Mouse (Mus musculus) forebrain, embryonic 10.5 days (tissue): ENCODE results near the gene Mex3b. TPM values are rescaled to one million over a fixed set of nuclear protein-coding genes. Genes with fewer than 3 reads are reported as not detected.

Experiments used
- DNase-seq: peaks from one replicate; pipeline ENCODE4 v3.0.0-alpha.2; 2017; ENCODE audit warnings: low spot score; ENCODE audit errors: extremely low spot score
- H3K27ac ChIP-seq: fragments of 300-500 bp; sonication (generic); 2 replicates; pipeline ENCODE4 v1.5.1; 2016; ENCODE audit warnings: mild to moderate bottlenecking
- H3K27me3 ChIP-seq: fragments of 300-500 bp; sonication (generic); 2 replicates; pipeline ENCODE4 v1.6.1; 2016; ENCODE audit warnings: mild to moderate bottlenecking; ENCODE audit not compliant: poor library complexity, severe bottlenecking
- H3K36me3 ChIP-seq: fragments of 300-500 bp; sonication (generic); replicated peaks from 2 replicates; pipeline ENCODE4 v1.6.1; 2016; ENCODE audit warnings: mild to moderate bottlenecking, moderate library complexity
- H3K4me1 ChIP-seq: fragments of 300-500 bp; sonication (generic); 2 replicates; pipeline ENCODE4 v1.6.1; 2016
- H3K4me3 ChIP-seq: fragments of 300-500 bp; sonication (generic); 2 replicates; pipeline ENCODE4 v1.5.1; 2016; ENCODE audit warnings: mild to moderate bottlenecking, moderate library complexity
- H3K9me3 ChIP-seq: fragments of 300-500 bp; sonication (generic); 2 replicates; pipeline ENCODE4 v1.6.1; 2016; ENCODE audit warnings: mild to moderate bottlenecking, moderate library complexity
- WGBS: fragments of 180-500 bp; shearing (Covaris S2); methylation state at CpG from one replicate; pipeline ENCODE4 v1.1.7; 2016; 5-methylcytosine and 5-hydroxymethylcytosine counted together
- polyA plus RNA-seq: library from polyadenylated mRNA; unstranded; fragments of >200 nt; fragmentation: Nextera tagmentation; extraction: Ambion mirVana; gene quantifications from 2 replicates; pipeline ENCODE4 v1.2.1, GENCODE M21; 2016

Gene Mex3b
- polyA plus RNA-seq, 1 experiment from 2014 or later, result 24.2 TPM

GRCm38 (mm10) chr7:82851670-82852069 is 15.5 kb upstream of the Mex3b start:
- H3K9me3 ChIP-seq, result no peaks in the 10 kb centered on the region
- no peaks in the 10 kb centered on the region for H3K27me3 ChIP-seq
- DNase-seq, result no peak
- WGBS, result 93% methylated on average over 4 of the region's 4 CpGs
- H3K27ac ChIP-seq, result no peak overlapping the region
- peaks cover 36% of the 10 kb centered on the region for H3K4me1 ChIP-seq
- H3K36me3 ChIP-seq, result no peaks in the 10 kb centered on the region
- H3K4me3 ChIP-seq, result no peak overlapping the region

GRCm38 (mm10) chr7:82854195-82854766 is 12.9 kb upstream of the Mex3b start:
- H3K36me3 ChIP-seq, result no peaks in the 10 kb centered on the region
- H3K4me1 ChIP-seq, result peaks cover 23% of the 10 kb centered on the region
- no peaks in the 10 kb centered on the region for H3K27me3 ChIP-seq
- WGBS, result 23% methylated on average over 3 of the region's 3 CpGs
- no peaks in the 10 kb centered on the region for H3K9me3 ChIP-seq
- no peak for DNase-seq
- H3K4me3 ChIP-seq, result no peak overlapping the region
- H3K27ac ChIP-seq, result peak overlapping the region; percentile 69

- no peak overlapping the region for H3K27ac ChIP-seq
- H3K4me1 ChIP-seq, result peaks cover 20% of the 10 kb centered on the region
- DNase-seq, result no peak
Observed at GRCm38 (mm10) chr7:82858611-82859010, 8.5 kb upstream of the Mex3b start.

GRCm38 (mm10) chr7:82860626-82861025 is 6.5 kb upstream of the Mex3b start:
- Histone ChIP-seq H3K36me3 (no peaks in the 10 kb centered on the region), H3K9me3 (0 out of 2 replicates have a peak, but pooled peaks cover 5% of the 10 kb centered on the region), H3K4me3 (no peak overlapping the region), H3K4me1 (peaks cover 24% of the 10 kb centered on the region), H3K27me3 (no peaks in the 10 kb centered on the region), H3K27ac (no peak overlapping the region)
- no peak for DNase-seq
- WGBS, result 80% methylated on average over 2 of the region's 2 CpGs

More at GRCm38 (mm10) chr7:82858611-82859010, 8.5 kb upstream of the Mex3b start:
- Histone ChIP-seq H3K4me3 (no peak overlapping the region), H3K9me3 (0 out of 2 replicates have a peak, but pooled peaks cover 5% of the 10 kb centered on the region), H3K27me3 (no peaks in the 10 kb centered on the region), H3K36me3 (no peaks in the 10 kb centered on the region)
- WGBS, result 72% methylated on average over 4 of the region's 4 CpGs

GRCm38 (mm10) chr7:82863341-82863740 is 3.8 kb upstream of the Mex3b start:
- H3K9me3 ChIP-seq, result 0 out of 2 replicates have a peak, but pooled peaks cover 5% of the 10 kb centered on the region
- WGBS, result 59% methylated on average over 6 of the region's 6 CpGs
- H3K4me3 ChIP-seq, result no peak overlapping the region
- no peaks in the 10 kb centered on the region for H3K36me3 ChIP-seq
- H3K27ac ChIP-seq, result peak overlapping the region; percentile 40; the same call in 1 of the 2 replicates
- H3K27me3 ChIP-seq, result no peaks in the 10 kb centered on the region
- peaks cover 26% of the 10 kb centered on the region for H3K4me1 ChIP-seq
- DNase-seq, result no peak

- 0 out of 2 replicates have a peak, but pooled peaks cover 5% of the 10 kb centered on the region for H3K9me3 ChIP-seq
- peaks cover 8% of the 10 kb centered on the region for H3K36me3 ChIP-seq
- H3K27ac ChIP-seq, result peak overlapping the region; percentile 100
- H3K4me1 ChIP-seq, result peaks cover 34% of the 10 kb centered on the region
- WGBS, result 60% methylated on average over 8 of the region's 8 CpGs
- H3K27me3 ChIP-seq, result no peaks in the 10 kb centered on the region
- DNase-seq, result no peak
- peak overlapping the region; percentile 99 for H3K4me3 ChIP-seq
Observed at GRCm38 (mm10) chr7:82864260-82864990, 2.7 kb upstream of the Mex3b start.

GRCm38 (mm10) chr7:82864991-82865771 is 2.0 kb upstream of the Mex3b start:
- H3K4me1 ChIP-seq, result peaks cover 41% of the 10 kb centered on the region
- peak overlapping the region; percentile 99 for H3K4me3 ChIP-seq
- WGBS, result 2% methylated on average over 22 of the region's 22 CpGs
- peak overlapping the region; percentile 100 for H3K27ac ChIP-seq
- H3K27me3 ChIP-seq, result no peaks in the 10 kb centered on the region
- H3K36me3 ChIP-seq, result peaks cover 15% of the 10 kb centered on the region
- DNase-seq, result peak; percentile 64
- 0 out of 2 replicates have a peak, but pooled peaks cover 1% of the 10 kb centered on the region for H3K9me3 ChIP-seq

GRCm38 (mm10) chr7:82865834-82866485 is 1.2 kb upstream of the Mex3b start:
- Histone ChIP-seq H3K9me3 (no peaks in the 10 kb centered on the region), H3K27me3 (no peaks in the 10 kb centered on the region), H3K4me3 (peak overlapping the region; percentile 99), H3K4me1 (peaks cover 46% of the 10 kb centered on the region), H3K36me3 (peaks cover 23% of the 10 kb centered on the region), H3K27ac (peak overlapping the region; percentile 100)
- DNase-seq, result peak; percentile 98
- under 1% methylated on average over 65 of the region's 70 CpGs for WGBS

- Histone ChIP-seq H3K36me3 (peaks cover 30% of the 10 kb centered on the region), H3K4me1 (peaks cover 48% of the 10 kb centered on the region)
- WGBS, result 1% methylated on average over 61 of the region's 68 CpGs
Observed at GRCm38 (mm10) chr7:82866486-82867270, 455 bp upstream of the Mex3b start.

GRCm38 (mm10) chr7:82868309-82869230 is 1.4 kb downstream of the Mex3b start:
- no peaks in the 10 kb centered on the region for H3K9me3 ChIP-seq
- peak; percentile 67 for DNase-seq
- under 1% methylated on average over 56 of the region's 56 CpGs for WGBS
- H3K36me3 ChIP-seq, result peaks cover 36% of the 10 kb centered on the region
- H3K4me1 ChIP-seq, result peaks cover 51% of the 10 kb centered on the region
- H3K27ac ChIP-seq, result peak overlapping the region; percentile 100
- no peaks in the 10 kb centered on the region for H3K27me3 ChIP-seq
- peak overlapping the region; percentile 99 for H3K4me3 ChIP-seq

More at GRCm38 (mm10) chr7:82866486-82867270, 455 bp upstream of the Mex3b start:
- Histone ChIP-seq H3K27me3 (no peaks in the 10 kb centered on the region), H3K27ac (peak overlapping the region; percentile 100), H3K9me3 (no peaks in the 10 kb centered on the region), H3K4me3 (peak overlapping the region; percentile 99)
- peak; percentile 95 for DNase-seq
